Mouse (Mus musculus): ENCODE measurements at regions not wholly inside any gene's neighbourhood (a gene's known extent, or its start where the extent isn't known, plus 50 kb on each side); places are given as distances from the start of the nearest gene placed in this dataset.
A peak's percentile ranks its signal among the peaks of the same experiment; 100 is the strongest.

DNA sequence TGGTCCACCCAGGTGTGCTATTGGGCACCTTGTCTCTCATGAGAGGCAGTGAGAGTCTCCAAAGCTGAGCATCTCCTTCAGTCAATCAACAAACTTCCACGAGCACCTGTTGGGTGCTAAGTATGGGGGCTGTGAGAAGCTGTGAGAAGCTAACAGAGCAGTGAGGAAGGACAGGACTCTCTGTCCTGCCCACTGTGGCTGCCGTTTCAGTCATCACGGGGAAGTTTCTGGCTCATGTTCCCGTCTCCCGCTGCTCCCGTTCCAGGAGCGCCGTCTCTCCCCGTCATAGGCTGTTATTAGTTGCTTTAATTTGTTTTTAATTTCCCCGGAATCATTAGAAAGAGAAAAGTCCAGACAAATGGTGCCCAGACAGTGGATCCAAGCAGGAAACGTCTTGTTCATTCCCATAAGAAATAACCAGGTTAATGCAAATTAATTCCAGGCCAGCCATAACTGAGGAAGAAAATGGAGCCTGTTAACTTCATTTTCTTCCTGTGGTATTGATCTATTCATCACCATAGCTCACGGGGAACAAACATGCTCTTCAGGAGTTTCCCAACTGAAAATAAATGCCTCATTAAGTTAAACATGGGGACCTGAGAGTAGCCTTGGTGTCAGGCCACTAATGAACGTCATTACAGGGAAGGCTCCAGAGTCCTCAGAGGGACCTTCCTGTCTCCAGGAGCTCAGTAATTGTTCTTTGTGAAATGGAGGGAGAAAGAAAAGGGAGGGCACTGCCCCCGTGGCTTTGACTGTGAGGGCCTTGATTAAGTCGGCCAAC, 70.3 kb downstream of the Matn1 start:
- H3K4me2 ChIP-seq (ENCODE audit: low read length): no peak overlapping the region
- no peaks in the 10 kb centered on the region for H3K36me3 ChIP-seq (ENCODE audit: control insufficient read depth, insufficient read depth, low read length)
- H3K27me3 ChIP-seq (ENCODE audit: control insufficient read depth, insufficient read depth, low read depth, low read length): no peaks in the 10 kb centered on the region
- H3K4me1 ChIP-seq (ENCODE audit: control insufficient read depth, insufficient read depth, low read length): peaks cover 3% of the 10 kb centered on the region; the same call in 1 of the 2 replicates
- H3K27ac ChIP-seq (ENCODE audit: low read length): no peak overlapping the region
- H3K4me3 ChIP-seq (ENCODE audit: low read depth, low read length): no peak overlapping the region
- 45% methylated on average over 15 of the region's 15 CpGs for WGBS
- no peak for ATAC-seq
- no peaks in the 10 kb centered on the region for H3K9me3 ChIP-seq (replicated peaks; ENCODE audit: control insufficient read depth, low read length, poor library complexity, severe bottlenecking)
- no peak overlapping the region for H3K9ac ChIP-seq (ENCODE audit: low read depth, low read length)

- no peak overlapping the region for H3K4me2 ChIP-seq (ENCODE audit: low read length)
- H3K9me3 ChIP-seq (replicated peaks; ENCODE audit: control insufficient read depth, low read length, poor library complexity, severe bottlenecking): no peaks in the 10 kb centered on the region
- peaks cover 3% of the 10 kb centered on the region; the same call in 1 of the 2 replicates for H3K4me1 ChIP-seq (ENCODE audit: control insufficient read depth, insufficient read depth, low read length)
- ATAC-seq: no peak
- H3K27ac ChIP-seq (ENCODE audit: low read length): no peak overlapping the region
- WGBS: 21% methylated on average over 2 of the region's 2 CpGs
- no peak overlapping the region for H3K9ac ChIP-seq (ENCODE audit: low read depth, low read length)
- H3K36me3 ChIP-seq (ENCODE audit: control insufficient read depth, insufficient read depth, low read length): no peaks in the 10 kb centered on the region
- H3K4me3 ChIP-seq (ENCODE audit: low read depth, low read length): no peak overlapping the region
- no peaks in the 10 kb centered on the region for H3K27me3 ChIP-seq (ENCODE audit: control insufficient read depth, insufficient read depth, low read depth, low read length)
Observed at GRCm38 (mm10) chr4:131015156-131015555, 71.0 kb downstream of the Matn1 start.

- WGBS: 49% methylated on average over 6 of the region's 6 CpGs
- Histone ChIP-seq H3K4me3 (ENCODE audit: low read depth, low read length) (no peak overlapping the region), H3K9me3 (replicated peaks; ENCODE audit: control insufficient read depth, low read length, poor library complexity, severe bottlenecking) (peaks cover 2% of the 10 kb centered on the region; the same call in 1 of the 2 replicates), H3K9ac (ENCODE audit: low read depth, low read length) (no peak overlapping the region), H3K36me3 (ENCODE audit: control insufficient read depth, insufficient read depth, low read length) (no peaks in the 10 kb centered on the region), H3K4me2 (ENCODE audit: low read length) (no peak overlapping the region), H3K4me1 (ENCODE audit: control insufficient read depth, insufficient read depth, low read length) (no peaks in the 10 kb centered on the region), H3K27me3 (ENCODE audit: control insufficient read depth, insufficient read depth, low read depth, low read length) (no peaks in the 10 kb centered on the region), H3K27ac (ENCODE audit: low read length) (no peak overlapping the region)
- no peak for ATAC-seq
Observed at GRCm38 (mm10) chr4:131023601-131024000, 79.4 kb downstream of the Matn1 start.

- Histone ChIP-seq H3K4me1 (ENCODE audit: control insufficient read depth, insufficient read depth, low read length) (peaks cover 5% of the 10 kb centered on the region; the same call in 1 of the 2 replicates), H3K9me3 (replicated peaks; ENCODE audit: control insufficient read depth, low read length, poor library complexity, severe bottlenecking) (no peaks in the 10 kb centered on the region), H3K9ac (ENCODE audit: low read depth, low read length) (no peak overlapping the region), H3K36me3 (ENCODE audit: control insufficient read depth, insufficient read depth, low read length) (no peaks in the 10 kb centered on the region), H3K27ac (ENCODE audit: low read length) (no peak overlapping the region), H3K27me3 (ENCODE audit: control insufficient read depth, insufficient read depth, low read depth, low read length) (no peaks in the 10 kb centered on the region), H3K4me2 (ENCODE audit: low read length) (no peak overlapping the region), H3K4me3 (ENCODE audit: low read depth, low read length) (no peak overlapping the region)
- WGBS: 64% methylated on average over 3 of the region's 11 CpGs
- no peak for ATAC-seq
Observed at GRCm38 (mm10) chr4:131036292-131036691, 92.1 kb downstream of the Matn1 start.

DNA sequence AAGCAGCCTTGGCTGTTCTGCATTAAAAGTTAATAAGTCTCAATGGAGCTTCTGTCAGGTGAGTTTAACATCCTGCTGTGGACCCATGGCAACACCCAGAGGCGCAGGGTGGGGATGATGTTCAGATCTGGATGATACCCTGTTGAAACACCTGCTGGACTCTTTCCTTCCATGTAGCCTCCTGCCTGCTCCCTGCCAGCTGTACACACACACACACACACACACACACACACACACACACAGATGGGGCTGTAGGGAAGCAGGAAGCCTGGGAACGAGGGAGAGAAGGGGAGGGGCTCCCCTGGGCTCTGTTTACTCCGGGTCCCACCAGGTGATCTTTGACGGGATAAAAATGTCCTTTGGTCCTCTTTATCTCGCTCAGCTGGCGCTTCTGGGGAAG, 93.0 kb downstream of the Matn1 start:
- no peak overlapping the region for H3K9ac ChIP-seq (ENCODE audit: low read depth, low read length)
- ATAC-seq: peak; percentile 48; the same call in 1 of the 2 replicates
- H3K27ac ChIP-seq (ENCODE audit: low read length): peak overlapping the region; percentile 35; the same call in 1 of the 2 replicates
- H3K4me3 ChIP-seq (ENCODE audit: low read depth, low read length): no peak overlapping the region
- H3K27me3 ChIP-seq (ENCODE audit: control insufficient read depth, insufficient read depth, low read depth, low read length): no peaks in the 10 kb centered on the region
- H3K36me3 ChIP-seq (ENCODE audit: control insufficient read depth, insufficient read depth, low read length): no peaks in the 10 kb centered on the region
- WGBS: 13% methylated on average over 6 of the region's 6 CpGs
- H3K4me1 ChIP-seq (ENCODE audit: control insufficient read depth, insufficient read depth, low read length): peaks cover 5% of the 10 kb centered on the region; the same call in 1 of the 2 replicates
- no peaks in the 10 kb centered on the region for H3K9me3 ChIP-seq (replicated peaks; ENCODE audit: control insufficient read depth, low read length, poor library complexity, severe bottlenecking)
- H3K4me2 ChIP-seq (ENCODE audit: low read length): peak overlapping the region; percentile 22

- WGBS: 70% methylated on average over 3 of the region's 3 CpGs
- no peak for ATAC-seq
- no peak overlapping the region for H3K4me3 ChIP-seq (ENCODE audit: low read depth, low read length)
- H3K4me1 ChIP-seq (ENCODE audit: control insufficient read depth, insufficient read depth, low read length): peaks cover 5% of the 10 kb centered on the region; the same call in 1 of the 2 replicates
- H3K4me2 ChIP-seq (ENCODE audit: low read length): no peak overlapping the region
- H3K9ac ChIP-seq (ENCODE audit: low read depth, low read length): no peak overlapping the region
- H3K27ac ChIP-seq (ENCODE audit: low read length): no peak overlapping the region
- no peaks in the 10 kb centered on the region for H3K9me3 ChIP-seq (replicated peaks; ENCODE audit: control insufficient read depth, low read length, poor library complexity, severe bottlenecking)
- no peaks in the 10 kb centered on the region for H3K36me3 ChIP-seq (ENCODE audit: control insufficient read depth, insufficient read depth, low read length)
- H3K27me3 ChIP-seq (ENCODE audit: control insufficient read depth, insufficient read depth, low read depth, low read length): no peaks in the 10 kb centered on the region
Observed at GRCm38 (mm10) chr4:131039686-131040085, 95.5 kb downstream of the Matn1 start.

DNA sequence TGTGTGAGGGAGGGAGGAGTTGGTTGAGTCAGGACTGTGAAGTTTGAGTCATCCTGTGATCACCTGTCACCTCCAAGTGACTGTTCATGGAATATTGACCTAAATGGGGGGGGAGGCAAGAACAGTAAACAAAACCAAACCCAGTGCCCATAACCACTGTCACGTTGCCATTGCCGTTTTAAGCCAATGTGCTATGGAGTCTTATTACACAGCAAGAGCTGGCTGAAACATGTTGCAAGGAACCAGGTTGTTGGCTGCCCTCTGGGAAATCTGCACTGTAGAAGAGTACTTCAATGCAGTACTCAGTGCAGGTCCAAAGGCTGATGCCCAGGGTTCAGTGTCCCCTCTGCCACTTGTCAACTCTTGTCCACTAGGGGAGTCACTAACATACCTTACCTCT, 97.0 kb downstream of the Matn1 start:
- Histone ChIP-seq H3K4me3 (ENCODE audit: low read depth, low read length) (no peak overlapping the region), H3K9ac (ENCODE audit: low read depth, low read length) (no peak overlapping the region), H3K9me3 (replicated peaks; ENCODE audit: control insufficient read depth, low read length, poor library complexity, severe bottlenecking) (no peaks in the 10 kb centered on the region), H3K27ac (ENCODE audit: low read length) (no peak overlapping the region), H3K4me2 (ENCODE audit: low read length) (no peak overlapping the region), H3K4me1 (ENCODE audit: control insufficient read depth, insufficient read depth, low read length) (peaks cover 5% of the 10 kb centered on the region; the same call in 1 of the 2 replicates), H3K36me3 (ENCODE audit: control insufficient read depth, insufficient read depth, low read length) (no peaks in the 10 kb centered on the region), H3K27me3 (ENCODE audit: control insufficient read depth, insufficient read depth, low read depth, low read length) (no peaks in the 10 kb centered on the region)
- no peak for ATAC-seq
- 87% methylated on average over 2 of the region's 2 CpGs for WGBS

GRCm38 (mm10) chr4:131046101-131046500, 101.9 kb downstream of the Matn1 start:
- Histone ChIP-seq H3K4me1 (ENCODE audit: control insufficient read depth, insufficient read depth, low read length) (no peaks in the 10 kb centered on the region), H3K9me3 (replicated peaks; ENCODE audit: control insufficient read depth, low read length, poor library complexity, severe bottlenecking) (no peaks in the 10 kb centered on the region), H3K4me3 (ENCODE audit: low read depth, low read length) (no peak overlapping the region), H3K4me2 (ENCODE audit: low read length) (no peak overlapping the region), H3K27ac (ENCODE audit: low read length) (no peak overlapping the region), H3K36me3 (ENCODE audit: control insufficient read depth, insufficient read depth, low read length) (no peaks in the 10 kb centered on the region), H3K27me3 (ENCODE audit: control insufficient read depth, insufficient read depth, low read depth, low read length) (no peaks in the 10 kb centered on the region), H3K9ac (ENCODE audit: low read depth, low read length) (peak overlapping the region; percentile 8; the same call in 1 of the 2 replicates)
- WGBS: 36% methylated on average over 8 of the region's 8 CpGs
- ATAC-seq: no peak

- H3K4me3 ChIP-seq (ENCODE audit: low read depth, low read length): no peak overlapping the region
- WGBS: 71% methylated on average over 12 of the region's 12 CpGs
- H3K4me2 ChIP-seq (ENCODE audit: low read length): no peak overlapping the region
- H3K36me3 ChIP-seq (ENCODE audit: control insufficient read depth, insufficient read depth, low read length): no peaks in the 10 kb centered on the region
- H3K27me3 ChIP-seq (ENCODE audit: control insufficient read depth, insufficient read depth, low read depth, low read length): no peaks in the 10 kb centered on the region
- no peak for ATAC-seq
- H3K9me3 ChIP-seq (replicated peaks; ENCODE audit: control insufficient read depth, low read length, poor library complexity, severe bottlenecking): no peaks in the 10 kb centered on the region
- H3K4me1 ChIP-seq (ENCODE audit: control insufficient read depth, insufficient read depth, low read length): no peaks in the 10 kb centered on the region
- no peak overlapping the region for H3K9ac ChIP-seq (ENCODE audit: low read depth, low read length)
- H3K27ac ChIP-seq (ENCODE audit: low read length): no peak overlapping the region
Observed at GRCm38 (mm10) chr4:131046969-131047650, 102.9 kb downstream of the Matn1 start.
